Mouse (Mus musculus): ENCODE data around the gene Slc2a3. TPM values are rescaled to one million over a fixed set of nuclear protein-coding genes. Genes with fewer than 3 reads are reported as not detected.
A peak's percentile ranks its signal among the peaks of the same experiment; 100 is the strongest.

The Slc2a3 gene
- polyA plus RNA-seq, 2 experiments = 46.5 to 71.6 TPM

- no peak overlapping the region for H3K4me2 ChIP-seq (replicated peaks; ENCODE audit: low read depth, low read length, severe bottlenecking)
- TF ChIP-seq POLR2A (IDR thresholded peaks at IDR 0.05; ENCODE audit: borderline replicate concordance, extremely low read depth, insufficient read depth, insufficient read length) = no peak
- DNase-seq (ENCODE audit: low spot score) (no peak), ATAC-seq (ENCODE audit: low FRiP score, low read depth) (no peak)
- no peak overlapping the region for H3K27ac ChIP-seq (replicated peaks; ENCODE audit: low read depth, low read length)
- no peaks in the 10 kb centered on the region for H3K9me3 ChIP-seq (ENCODE audit: control insufficient read depth, low read length)
- H3K4me3 ChIP-seq (replicated peaks; ENCODE audit: low read length) = no peak overlapping the region
- H3K27me3 ChIP-seq (ENCODE audit: control insufficient read depth, insufficient read depth, low read length) = no peaks in the 10 kb centered on the region
- 91% methylated on average over 4 of the region's 4 CpGs for WGBS
- peaks cover 9% of the 10 kb centered on the region; the same call in 1 of the 2 replicates for H3K4me1 ChIP-seq (ENCODE audit: control insufficient read depth, insufficient read depth, low read length)
- no peak overlapping the region for H3K9ac ChIP-seq (ENCODE audit: low read depth, low read length, severe bottlenecking)
- no peaks in the 10 kb centered on the region for H3K36me3 ChIP-seq (ENCODE audit: control insufficient read depth, insufficient read depth, low read length)
These were observed 12.2 kb upstream of the Slc2a3 start for GRCm38 (mm10) chr6:122813640-122814039.

GRCm38 (mm10) chr6:122812716-122813115 is 11.3 kb upstream of the Slc2a3 start:
- no peak overlapping the region for H3K4me3 ChIP-seq (replicated peaks; ENCODE audit: low read length)
- peaks cover 9% of the 10 kb centered on the region; the same call in 1 of the 2 replicates for H3K4me1 ChIP-seq (ENCODE audit: control insufficient read depth, insufficient read depth, low read length)
- H3K27ac ChIP-seq (replicated peaks; ENCODE audit: low read depth, low read length) = no peak overlapping the region
- no peaks in the 10 kb centered on the region for H3K36me3 ChIP-seq (ENCODE audit: control insufficient read depth, insufficient read depth, low read length)
- no peaks in the 10 kb centered on the region for H3K9me3 ChIP-seq (ENCODE audit: control insufficient read depth, low read length)
- DNase-seq (ENCODE audit: low spot score) (no peak), ATAC-seq (ENCODE audit: low FRiP score, low read depth) (no peak)
- no peaks in the 10 kb centered on the region for H3K27me3 ChIP-seq (ENCODE audit: control insufficient read depth, insufficient read depth, low read length)
- no peak overlapping the region for H3K9ac ChIP-seq (ENCODE audit: low read depth, low read length, severe bottlenecking)
- WGBS = 88% methylated on average over 4 of the region's 4 CpGs
- no peak for TF ChIP-seq POLR2A (IDR thresholded peaks at IDR 0.05; ENCODE audit: borderline replicate concordance, extremely low read depth, insufficient read depth, insufficient read length)
- no peak overlapping the region for H3K4me2 ChIP-seq (replicated peaks; ENCODE audit: low read depth, low read length, severe bottlenecking)

GRCm38 (mm10) chr6:122811771-122812600 is 10.5 kb upstream of the Slc2a3 start:
- peak overlapping the region; percentile 99 for H3K27ac ChIP-seq (replicated peaks; ENCODE audit: low read depth, low read length)
- H3K9me3 ChIP-seq (ENCODE audit: control insufficient read depth, low read length) = no peaks in the 10 kb centered on the region
- H3K27me3 ChIP-seq (ENCODE audit: control insufficient read depth, insufficient read depth, low read length) = no peaks in the 10 kb centered on the region
- no peaks in the 10 kb centered on the region for H3K36me3 ChIP-seq (ENCODE audit: control insufficient read depth, insufficient read depth, low read length)
- peak overlapping the region; percentile 61 for H3K4me2 ChIP-seq (replicated peaks; ENCODE audit: low read depth, low read length, severe bottlenecking)
- TF ChIP-seq POLR2A (IDR thresholded peaks at IDR 0.05; ENCODE audit: borderline replicate concordance, extremely low read depth, insufficient read depth, insufficient read length) = peak; percentile 27; the same call in 1 of the 2 replicates
- ATAC-seq (ENCODE audit: low FRiP score, low read depth) (peak; percentile 53), DNase-seq (ENCODE audit: low spot score) (peak; percentile 81)
- H3K9ac ChIP-seq (ENCODE audit: low read depth, low read length, severe bottlenecking) = peak overlapping the region; percentile 77
- peaks cover 9% of the 10 kb centered on the region; the same call in 1 of the 2 replicates for H3K4me1 ChIP-seq (ENCODE audit: control insufficient read depth, insufficient read depth, low read length)
- 29% methylated on average over 16 of the region's 16 CpGs for WGBS
- peak overlapping the region; percentile 69 for H3K4me3 ChIP-seq (replicated peaks; ENCODE audit: low read length)

- Histone ChIP-seq H3K27me3 (ENCODE audit: control insufficient read depth, insufficient read depth, low read length) (no peaks in the 10 kb centered on the region), H3K4me2 (replicated peaks; ENCODE audit: low read depth, low read length, severe bottlenecking) (peak overlapping the region; percentile 61), H3K9me3 (ENCODE audit: control insufficient read depth, low read length) (no peaks in the 10 kb centered on the region), H3K9ac (ENCODE audit: low read depth, low read length, severe bottlenecking) (peak overlapping the region; percentile 77), H3K4me1 (ENCODE audit: control insufficient read depth, insufficient read depth, low read length) (peaks cover 9% of the 10 kb centered on the region; the same call in 1 of the 2 replicates), H3K36me3 (ENCODE audit: control insufficient read depth, insufficient read depth, low read length) (no peaks in the 10 kb centered on the region), H3K4me3 (replicated peaks; ENCODE audit: low read length) (peak overlapping the region; percentile 69), H3K27ac (replicated peaks; ENCODE audit: low read depth, low read length) (peak overlapping the region; percentile 99)
- ATAC-seq (ENCODE audit: low FRiP score, low read depth) (peak; percentile 93), DNase-seq (ENCODE audit: low spot score) (peak; percentile 92)
- peak; percentile 83; the same call in 1 of the 2 replicates for TF ChIP-seq POLR2A (IDR thresholded peaks at IDR 0.05; ENCODE audit: borderline replicate concordance, extremely low read depth, insufficient read depth, insufficient read length)
- 0% methylated on average over 30 of the region's 38 CpGs for WGBS
These were observed 9.8 kb upstream of the Slc2a3 start for GRCm38 (mm10) chr6:122811280-122811652.

GRCm38 (mm10) chr6:122810615-122811279 is 9.3 kb upstream of the Slc2a3 start:
- Histone ChIP-seq H3K27ac (replicated peaks; ENCODE audit: low read depth, low read length) (peak overlapping the region; percentile 99), H3K9ac (ENCODE audit: low read depth, low read length, severe bottlenecking) (peak overlapping the region; percentile 77), H3K9me3 (ENCODE audit: control insufficient read depth, low read length) (no peaks in the 10 kb centered on the region), H3K4me3 (replicated peaks; ENCODE audit: low read length) (peak overlapping the region; percentile 69), H3K36me3 (ENCODE audit: control insufficient read depth, insufficient read depth, low read length) (no peaks in the 10 kb centered on the region), H3K27me3 (ENCODE audit: control insufficient read depth, insufficient read depth, low read length) (no peaks in the 10 kb centered on the region), H3K4me2 (replicated peaks; ENCODE audit: low read depth, low read length, severe bottlenecking) (peak overlapping the region; percentile 61), H3K4me1 (ENCODE audit: control insufficient read depth, insufficient read depth, low read length) (peaks cover 9% of the 10 kb centered on the region; the same call in 1 of the 2 replicates)
- peak; percentile 42; the same call in 1 of the 2 replicates for TF ChIP-seq POLR2A (IDR thresholded peaks at IDR 0.05; ENCODE audit: borderline replicate concordance, extremely low read depth, insufficient read depth, insufficient read length)
- DNase-seq (ENCODE audit: low spot score) = peak; percentile 99
- ATAC-seq (ENCODE audit: low FRiP score, low read depth) = peak; percentile 98
- WGBS = under 1% methylated on average over 25 of the region's 30 CpGs
